Mouse (Mus musculus) hindbrain, embryonic 13.5 days (tissue): ENCODE data around the gene Heyl. TPM values are rescaled to one million over a fixed set of nuclear protein-coding genes. Genes with fewer than 3 reads are reported as not detected.

Experiments used
- ATAC-seq: fragments of 200-750 bp; cut with Nextera tagmentation; 2 replicates; pipeline ENCODE4 v1.8.0; 2017; ENCODE audit warnings: moderate TSS enrichment; ENCODE audit not compliant: low FRiP score
- H3K27ac ChIP-seq: fragments of 300-500 bp; sonication (generic); 2 replicates; pipeline ENCODE4 v1.5.1; 2015; ENCODE audit warnings: inconsistent platforms, mild to moderate bottlenecking, moderate library complexity
- H3K27me3 ChIP-seq: fragments of 300-500 bp; sonication (generic); 2 replicates; pipeline ENCODE4 v1.6.1; 2015; ENCODE audit warnings: mild to moderate bottlenecking, inconsistent platforms
- H3K36me3 ChIP-seq: fragments of 300-500 bp; sonication (generic); 2 replicates; pipeline ENCODE4 v1.6.1; 2015; ENCODE audit warnings: mild to moderate bottlenecking, inconsistent platforms
- H3K4me1 ChIP-seq: fragments of 300-500 bp; sonication (generic); replicated peaks from 2 replicates; pipeline ENCODE4 v1.6.1; 2015; ENCODE audit warnings: inconsistent platforms
- H3K4me2 ChIP-seq: fragments of 300-500 bp; sonication (generic); 2 replicates; pipeline ENCODE4 v1.6.1; 2015; ENCODE audit warnings: inconsistent platforms, mild to moderate bottlenecking, moderate library complexity
- H3K4me3 ChIP-seq: fragments of 300-500 bp; sonication (generic); 2 replicates; pipeline ENCODE4 v1.5.1; 2015; ENCODE audit warnings: mild to moderate bottlenecking, inconsistent platforms
- H3K9ac ChIP-seq: fragments of 300-500 bp; sonication (generic); 2 replicates; pipeline ENCODE4 v1.6.1; 2015; ENCODE audit warnings: mild to moderate bottlenecking, inconsistent platforms
- H3K9me3 ChIP-seq: fragments of 300-500 bp; sonication (generic); 2 replicates; pipeline ENCODE4 v1.6.1; 2016; ENCODE audit warnings: inconsistent platforms
- WGBS: fragments of 180-500 bp; shearing (Covaris S2); methylation state at CpG from one replicate; pipeline ENCODE4 v1.1.7; 2015; 5-methylcytosine and 5-hydroxymethylcytosine counted together
- polyA plus RNA-seq: library from polyadenylated mRNA; unstranded; fragments of >200 nt; fragmentation: Nextera tagmentation; extraction: Ambion mirVana; gene quantifications from 2 replicates; pipeline ENCODE4 v1.2.1, GENCODE M21; 2015

Gene Heyl
- polyA plus RNA-seq, result 8.0 and 8.8 TPM in 2 replicates

DNA sequence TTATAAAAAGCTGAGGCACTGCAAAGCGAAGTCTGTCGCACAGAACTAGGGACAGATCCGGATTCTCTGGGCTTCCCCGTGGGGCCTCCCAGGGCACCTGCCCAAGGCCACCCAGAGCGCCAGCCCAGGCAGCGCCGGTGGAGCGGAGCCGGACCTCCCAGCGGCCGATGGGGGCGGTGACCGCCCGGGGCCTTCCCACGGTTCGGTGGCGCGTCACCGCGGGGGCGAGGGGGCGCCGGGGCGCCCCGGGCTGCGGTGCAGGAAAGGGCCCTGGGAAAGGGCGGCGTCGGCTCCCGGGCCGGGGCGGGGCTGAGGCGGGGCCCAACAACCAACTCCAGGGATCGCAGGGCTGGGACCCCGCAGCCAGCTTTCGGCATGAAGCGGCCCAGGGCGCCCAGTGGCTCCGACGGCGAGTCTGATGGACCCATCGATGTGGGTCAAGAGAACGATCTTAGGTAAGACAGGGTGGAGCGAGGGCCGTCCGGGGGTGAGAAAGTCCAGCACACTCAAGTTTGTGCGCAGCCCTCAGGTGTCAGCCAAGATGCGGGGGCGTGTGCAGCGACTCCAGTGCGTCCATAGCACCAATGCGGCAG lies at the start of gene Heyl:
Heyl (plus strand) TSS at position 65 of the 593 bp plus-strand sequence.
- Histone ChIP-seq H3K9me3 (no peaks in the 10 kb centered on the region), H3K36me3 (no peaks in the 10 kb centered on the region), H3K27me3 (peaks cover 65% of the 10 kb centered on the region), H3K27ac (no peak within 1 kb of the TSS), H3K4me1 (peaks cover 10% of the 10 kb centered on the region), H3K9ac (peak within 1 kb of the TSS; percentile 60), H3K4me2 (peak within 1 kb of the TSS; percentile 64), H3K4me3 (peak within 1 kb of the TSS; percentile 38)
- WGBS, result 2% methylated on average over 52 of the region's 52 CpGs
- ATAC-seq, result peak; percentile 61; the same call in 1 of the 2 replicates

DNA sequence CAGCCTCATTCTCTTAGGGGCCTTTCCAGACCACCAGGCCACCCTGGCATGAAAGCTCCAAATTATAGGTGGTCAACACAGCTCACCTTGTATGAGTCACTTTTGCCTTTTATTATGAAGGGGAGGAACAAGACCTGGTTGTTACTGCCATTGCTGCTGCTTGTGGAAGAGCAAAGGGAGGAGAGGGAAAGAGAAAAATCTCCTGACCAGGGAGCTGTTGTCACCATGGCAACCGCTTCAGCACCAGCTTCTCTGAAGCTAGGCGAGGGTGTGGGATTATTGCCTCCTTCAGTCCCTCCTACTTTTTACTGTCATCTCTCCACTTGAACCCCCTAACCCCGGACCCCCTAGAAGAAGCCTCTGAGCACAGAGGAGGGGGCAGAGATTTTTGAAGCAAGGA lies 48.5 kb upstream of the Heyl start:
- no peaks in the 10 kb centered on the region for H3K9me3 ChIP-seq
- H3K27ac ChIP-seq, result peak overlapping the region; percentile 40; the same call in 1 of the 2 replicates
- ATAC-seq, result no peak
- H3K4me3 ChIP-seq, result no peak overlapping the region
- peaks cover 4% of the 10 kb centered on the region; the same call in 1 of the 2 replicates for H3K36me3 ChIP-seq
- no peak overlapping the region for H3K9ac ChIP-seq
- peaks cover 32% of the 10 kb centered on the region for H3K4me1 ChIP-seq
- H3K27me3 ChIP-seq, result peaks cover 79% of the 10 kb centered on the region
- H3K4me2 ChIP-seq, result peak overlapping the region; percentile 80
- whole genome bisulfite sequencing, result 33% methylated on average over 3 of the region's 3 CpGs

- WGBS, result 87% methylated on average over 11 of the region's 11 CpGs
- no peak for ATAC-seq
- no peak overlapping the region for H3K27ac ChIP-seq
Measured at GRCm38 (mm10) chr4:123192336-123192735, 41.0 kb upstream of the Heyl start.

GRCm38 (mm10) chr4:123193791-123194190 lies 39.6 kb upstream of the Heyl start:
- H3K27me3 ChIP-seq, result peaks cover 47% of the 10 kb centered on the region
- no peak for ATAC-seq
- H3K9me3 ChIP-seq, result no peaks in the 10 kb centered on the region
- no peaks in the 10 kb centered on the region for H3K4me1 ChIP-seq
- 88% methylated on average over 11 of the region's 11 CpGs for WGBS
- peaks cover 15% of the 10 kb centered on the region for H3K36me3 ChIP-seq
- no peak overlapping the region for H3K9ac ChIP-seq
- no peak overlapping the region for H3K4me2 ChIP-seq
- no peak overlapping the region for H3K4me3 ChIP-seq
- H3K27ac ChIP-seq, result no peak overlapping the region

More at GRCm38 (mm10) chr4:123192336-123192735, 41.0 kb upstream of the Heyl start:
- peaks cover 17% of the 10 kb centered on the region for H3K36me3 ChIP-seq
- H3K9ac ChIP-seq, result no peak overlapping the region
- no peak overlapping the region for H3K4me2 ChIP-seq
- no peak overlapping the region for H3K4me3 ChIP-seq
- H3K4me1 ChIP-seq, result no peaks in the 10 kb centered on the region
- H3K27me3 ChIP-seq, result peaks cover 37% of the 10 kb centered on the region
- no peaks in the 10 kb centered on the region for H3K9me3 ChIP-seq

DNA sequence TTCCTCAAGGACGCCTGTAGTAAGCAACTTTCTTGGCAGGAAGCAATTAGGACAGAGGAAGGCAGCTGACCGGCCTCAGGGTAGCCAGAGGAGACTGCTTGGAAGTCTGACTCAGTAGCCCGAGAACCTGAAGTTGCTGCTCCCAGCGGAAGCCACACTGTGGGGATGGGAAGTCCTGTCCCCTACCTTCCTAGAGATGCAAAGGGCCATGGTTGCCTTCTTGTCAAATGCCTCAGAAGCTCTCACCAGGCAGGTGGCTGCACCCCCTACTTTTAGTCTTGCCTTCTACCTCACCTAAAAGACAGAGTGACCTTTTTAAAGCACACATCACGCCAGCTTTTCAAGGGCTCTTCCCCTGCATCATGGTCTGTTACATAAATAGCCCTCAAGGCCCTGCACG lies 36.7 kb upstream of the Heyl start:
- Histone ChIP-seq H3K4me2 (no peak overlapping the region), H3K9ac (no peak overlapping the region), H3K36me3 (no peaks in the 10 kb centered on the region; the same call in 1 of the 2 replicates), H3K4me1 (peaks cover 10% of the 10 kb centered on the region), H3K9me3 (no peaks in the 10 kb centered on the region), H3K27ac (no peak overlapping the region), H3K4me3 (no peak overlapping the region), H3K27me3 (peaks cover 56% of the 10 kb centered on the region)
- no peak for ATAC-seq
- WGBS, result 78% methylated on average over 6 of the region's 6 CpGs

- ATAC-seq, result peak; percentile 66; the same call in 1 of the 2 replicates
- H3K4me3 ChIP-seq, result peak overlapping the region; percentile 42
- peaks cover 14% of the 10 kb centered on the region for H3K4me1 ChIP-seq
- peak overlapping the region; percentile 72 for H3K9ac ChIP-seq
- H3K27ac ChIP-seq, result no peak overlapping the region
- H3K36me3 ChIP-seq, result no peaks in the 10 kb centered on the region
- H3K9me3 ChIP-seq, result no peaks in the 10 kb centered on the region
- peak overlapping the region; percentile 76 for H3K4me2 ChIP-seq
- H3K27me3 ChIP-seq, result peaks cover 70% of the 10 kb centered on the region
- 3% methylated on average over 15 of the region's 15 CpGs for WGBS
Measured at GRCm38 (mm10) chr4:123200771-123201185, 32.6 kb upstream of the Heyl start.

DNA sequence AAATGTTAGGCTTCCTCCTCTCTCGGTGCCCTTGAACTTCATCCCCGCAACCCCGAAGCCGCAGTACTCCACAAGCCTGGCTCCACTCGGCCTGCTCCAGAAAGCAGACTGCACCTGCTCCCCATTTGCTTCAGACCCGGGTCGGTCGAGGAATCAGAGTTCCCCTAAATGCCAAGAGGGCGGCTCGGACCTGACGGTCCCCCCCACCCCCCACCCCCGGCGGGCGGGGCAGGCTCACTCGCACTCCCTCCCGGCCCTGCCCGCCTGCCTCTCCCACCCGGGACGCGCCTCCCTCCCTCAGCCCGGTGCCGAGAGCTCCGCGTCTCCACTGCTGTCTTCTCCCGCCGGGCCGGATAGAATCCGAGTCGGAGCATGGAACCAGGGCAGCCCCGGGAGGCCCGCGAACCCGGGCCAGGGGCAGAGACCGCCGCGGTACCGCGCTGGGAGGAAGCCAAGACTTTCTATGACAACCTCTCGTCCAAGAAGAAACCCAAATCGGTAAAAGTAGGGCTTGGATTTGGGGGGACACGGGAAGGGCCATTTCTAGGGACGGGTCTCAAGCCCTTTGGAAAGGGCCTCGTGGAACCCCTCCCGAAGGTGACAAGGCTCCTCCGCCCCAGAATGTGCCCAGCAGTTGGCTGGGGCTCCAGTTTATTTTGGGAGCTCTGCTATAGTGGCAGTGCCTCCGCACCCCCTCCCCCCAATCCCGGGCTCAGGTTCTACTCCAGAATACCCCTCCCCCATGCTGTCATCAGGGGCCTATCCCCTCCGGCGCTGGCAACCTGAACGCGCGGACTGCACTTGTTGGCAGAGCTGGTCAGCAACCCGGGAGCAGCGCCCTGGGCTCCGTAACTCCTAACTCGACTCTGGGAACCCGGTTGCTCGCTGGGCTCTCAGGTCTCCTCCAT lies 31.9 kb upstream of the Heyl start, which contains the start of gene Nt5c1a:
Nt5c1a (plus strand) TSS at position 319 of the 908 bp plus-strand sequence.
- H3K9me3 ChIP-seq, result no peaks in the 10 kb centered on the region
- ATAC-seq, result peak; percentile 52
- no peak within 1 kb of the TSS for H3K27ac ChIP-seq
- H3K27me3 ChIP-seq, result peaks cover 67% of the 10 kb centered on the region
- H3K4me2 ChIP-seq, result peak within 1 kb of the TSS; percentile 76
- peak within 1 kb of the TSS; percentile 72 for H3K9ac ChIP-seq
- peak within 1 kb of the TSS; percentile 42 for H3K4me3 ChIP-seq
- no peaks in the 10 kb centered on the region for H3K36me3 ChIP-seq
- WGBS, result 1% methylated on average over 58 of the region's 58 CpGs
- peaks cover 14% of the 10 kb centered on the region for H3K4me1 ChIP-seq

DNA sequence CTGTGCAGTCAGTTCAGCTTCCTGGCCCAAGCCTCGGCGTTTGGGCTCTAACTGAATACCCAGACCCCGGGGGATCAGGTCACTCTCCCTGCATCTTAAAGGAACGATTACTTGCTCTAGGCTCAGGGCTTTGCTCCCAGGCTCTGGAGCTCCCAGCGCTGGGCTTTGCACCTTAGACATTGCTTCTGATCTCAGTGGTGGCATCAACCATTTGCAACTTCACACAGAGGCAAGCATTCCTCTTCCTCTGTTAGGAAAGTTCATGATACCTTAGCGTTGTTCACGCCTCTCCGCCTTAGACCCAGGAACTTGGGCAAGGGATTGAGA lies 31.3 kb upstream of the Heyl start:
- peaks cover 14% of the 10 kb centered on the region for H3K4me1 ChIP-seq
- 14% methylated on average over 8 of the region's 8 CpGs for WGBS
- peaks cover 65% of the 10 kb centered on the region for H3K27me3 ChIP-seq
- peak overlapping the region; percentile 42; the same call in 1 of the 2 replicates for H3K4me3 ChIP-seq
- no peak for ATAC-seq
- no peaks in the 10 kb centered on the region for H3K9me3 ChIP-seq
- H3K27ac ChIP-seq, result no peak overlapping the region
- no peaks in the 10 kb centered on the region for H3K36me3 ChIP-seq
- peak overlapping the region; percentile 72; the same call in 1 of the 2 replicates for H3K9ac ChIP-seq
- peak overlapping the region; percentile 76 for H3K4me2 ChIP-seq

DNA sequence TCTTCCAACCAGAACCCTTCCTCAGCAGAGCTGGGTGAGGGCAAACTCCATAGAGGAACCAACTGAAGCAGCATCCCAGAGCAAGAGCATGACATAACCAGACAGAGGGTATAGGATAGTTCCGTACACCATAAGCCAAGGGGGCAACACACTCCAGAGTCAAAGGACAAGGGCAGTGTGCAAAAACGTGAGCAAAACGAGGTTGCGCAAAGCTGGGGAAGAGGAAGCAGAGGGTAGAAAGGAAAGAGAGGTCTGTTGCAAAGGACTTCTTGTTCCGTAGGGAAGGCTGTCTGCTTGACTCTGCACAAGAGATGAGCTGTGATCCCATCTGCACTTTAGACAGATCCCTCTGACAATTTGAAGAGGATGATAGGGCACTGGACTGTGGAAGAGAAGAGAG lies 26.0 kb upstream of the Heyl start:
- Histone ChIP-seq H3K9me3 (no peaks in the 10 kb centered on the region), H3K36me3 (no peaks in the 10 kb centered on the region), H3K27me3 (peaks cover 29% of the 10 kb centered on the region), H3K4me1 (no peaks in the 10 kb centered on the region), H3K4me3 (no peak overlapping the region), H3K9ac (no peak overlapping the region), H3K4me2 (no peak overlapping the region), H3K27ac (no peak overlapping the region)
- ATAC-seq, result no peak
- 82% methylated on average over 5 of the region's 5 CpGs for WGBS

GRCm38 (mm10) chr4:123210996-123211395 lies 22.4 kb upstream of the Heyl start:
- Histone ChIP-seq H3K9me3 (no peaks in the 10 kb centered on the region), H3K4me3 (no peak overlapping the region), H3K4me2 (no peak overlapping the region), H3K4me1 (peaks cover 13% of the 10 kb centered on the region), H3K36me3 (no peaks in the 10 kb centered on the region), H3K9ac (no peak overlapping the region), H3K27ac (no peak overlapping the region), H3K27me3 (peaks cover 13% of the 10 kb centered on the region; the same call in 1 of the 2 replicates)
- no peak for ATAC-seq
- WGBS, result 66% methylated on average over 8 of the region's 8 CpGs

DNA sequence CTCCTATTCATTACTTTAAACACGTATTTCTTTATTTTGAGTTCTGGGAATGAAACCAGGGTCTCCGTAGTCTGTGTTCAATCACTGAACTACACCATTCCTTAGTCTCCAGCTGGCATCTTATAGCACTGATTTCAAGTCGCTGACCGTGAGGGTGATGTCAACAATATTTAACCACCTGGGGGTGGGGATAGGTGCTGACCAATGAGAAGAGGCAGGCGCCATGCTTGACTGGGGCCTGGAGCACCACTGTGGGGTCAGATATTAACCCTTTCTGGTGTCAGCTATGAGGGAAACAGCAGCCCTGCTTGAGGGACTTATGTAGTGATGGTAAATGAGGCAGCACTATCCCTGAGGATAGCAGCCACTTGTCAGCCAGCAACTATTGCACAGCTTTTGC lies 21.9 kb upstream of the Heyl start:
- WGBS, result 63% methylated on average over 5 of the region's 5 CpGs
- Histone ChIP-seq H3K4me2 (no peak overlapping the region), H3K9me3 (no peaks in the 10 kb centered on the region), H3K36me3 (no peaks in the 10 kb centered on the region), H3K4me1 (peaks cover 13% of the 10 kb centered on the region), H3K9ac (no peak overlapping the region), H3K4me3 (no peak overlapping the region), H3K27ac (no peak overlapping the region), H3K27me3 (peaks cover 13% of the 10 kb centered on the region; the same call in 1 of the 2 replicates)
- ATAC-seq, result no peak

GRCm38 (mm10) chr4:123212330-123212729 lies 21.0 kb upstream of the Heyl start:
- Histone ChIP-seq H3K9ac (no peak overlapping the region), H3K27ac (no peak overlapping the region), H3K9me3 (no peaks in the 10 kb centered on the region), H3K4me2 (no peak overlapping the region), H3K27me3 (peaks cover 8% of the 10 kb centered on the region; the same call in 1 of the 2 replicates), H3K36me3 (no peaks in the 10 kb centered on the region), H3K4me3 (no peak overlapping the region), H3K4me1 (peaks cover 13% of the 10 kb centered on the region)
- WGBS, result 54% methylated on average over 2 of the region's 2 CpGs
- ATAC-seq, result no peak
